Mouse (Mus musculus) heart, embryonic 14.5 days (tissue): ENCODE measurements around the gene Fryl. TPM values are rescaled to one million over a fixed set of nuclear protein-coding genes. Genes with fewer than 3 reads are reported as not detected.

Experiments
- ATAC-seq: fragments of 200-750 bp; cut with Nextera tagmentation; 2 replicates; pipeline ENCODE4 v1.8.0; 2017; ENCODE audit warnings: low read depth, moderate TSS enrichment; ENCODE audit not compliant: insufficient number of reproducible peaks, insufficient read depth, low FRiP score
- H3K27ac ChIP-seq, 2 experiments: fragments of 200-500 bp in 1 of 2; fragments of 300-500 bp in 1 of 2; sonication (generic) in 1 of 2; replicated peaks in 1 of 2; 2 replicates each; pipeline ENCODE4 v1.5.1; 2012 to 2014; ENCODE audit warnings: low read depth in 2 of 2, low read length in 2 of 2, control low read depth in 1 of 2, mild to moderate bottlenecking in 1 of 2, mixed read lengths in 1 of 2; ENCODE audit not compliant: control insufficient read depth in 1 of 2, insufficient read depth in 1 of 2
- H3K27me3 ChIP-seq: fragments of 300-500 bp; sonication (generic); 2 replicates; pipeline ENCODE4 v1.6.1; 2014; ENCODE audit warnings: mild to moderate bottlenecking, low read length, control low read depth; ENCODE audit not compliant: control insufficient read depth, insufficient read depth
- H3K36me3 ChIP-seq: fragments of 300-500 bp; sonication (generic); 2 replicates; pipeline ENCODE4 v1.6.1; 2014; ENCODE audit warnings: mild to moderate bottlenecking, control low read depth, low read length, mixed read lengths; ENCODE audit not compliant: control insufficient read depth, insufficient read depth
- H3K4me1 ChIP-seq, 2 experiments: fragments of 200-500 bp in 1 of 2; fragments of 300-500 bp in 1 of 2; sonication (generic) in 1 of 2; 2 replicates each; pipeline ENCODE4 v1.6.1; 2012 to 2014; ENCODE audit warnings: low read length in 2 of 2, control low read depth in 1 of 2, mixed read lengths in 1 of 2; ENCODE audit not compliant: control insufficient read depth in 2 of 2, insufficient read depth in 2 of 2
- H3K4me2 ChIP-seq: fragments of 300-500 bp; sonication (generic); 2 replicates; pipeline ENCODE4 v1.6.1; 2014; ENCODE audit warnings: mild to moderate bottlenecking, low read length
- H3K4me3 ChIP-seq, 2 experiments: fragments of 200-500 bp in 1 of 2; fragments of 300-500 bp in 1 of 2; sonication (generic) in 1 of 2; 2 replicates each; pipeline ENCODE4 v1.5.1; 2012 to 2014; ENCODE audit warnings: low read length in 2 of 2, mild to moderate bottlenecking in 2 of 2, control low read depth in 1 of 2, low read depth in 1 of 2, moderate library complexity in 1 of 2; ENCODE audit not compliant: control insufficient read depth in 1 of 2, insufficient read depth in 1 of 2
- H3K9ac ChIP-seq: fragments of 300-500 bp; sonication (generic); 2 replicates; pipeline ENCODE4 v1.6.1; 2014; ENCODE audit warnings: mild to moderate bottlenecking, low read length
- H3K9me3 ChIP-seq: fragments of 300-500 bp; sonication (generic); 2 replicates; pipeline ENCODE4 v1.6.1; 2016; ENCODE audit warnings: low read length, control low read depth; ENCODE audit not compliant: control insufficient read depth
- WGBS: fragments of 180-500 bp; shearing (Covaris S2); extraction: QIAGEN DNeasy Blood & Tissue Kit; methylation state at CpG from one replicate; pipeline ENCODE4 v1.1.7; 2014; 5-methylcytosine and 5-hydroxymethylcytosine counted together
- polyA plus RNA-seq: library from polyadenylated mRNA; unstranded; fragments of >200 nt; fragmentation: Nextera tagmentation; extraction: Ambion mirVana; gene quantifications from 2 replicates; pipeline ENCODE4 v1.2.1, GENCODE M21; 2014

Gene Fryl
- polyA plus RNA-seq, 1 experiment from 2014 or later: 35.0 TPM

DNA sequence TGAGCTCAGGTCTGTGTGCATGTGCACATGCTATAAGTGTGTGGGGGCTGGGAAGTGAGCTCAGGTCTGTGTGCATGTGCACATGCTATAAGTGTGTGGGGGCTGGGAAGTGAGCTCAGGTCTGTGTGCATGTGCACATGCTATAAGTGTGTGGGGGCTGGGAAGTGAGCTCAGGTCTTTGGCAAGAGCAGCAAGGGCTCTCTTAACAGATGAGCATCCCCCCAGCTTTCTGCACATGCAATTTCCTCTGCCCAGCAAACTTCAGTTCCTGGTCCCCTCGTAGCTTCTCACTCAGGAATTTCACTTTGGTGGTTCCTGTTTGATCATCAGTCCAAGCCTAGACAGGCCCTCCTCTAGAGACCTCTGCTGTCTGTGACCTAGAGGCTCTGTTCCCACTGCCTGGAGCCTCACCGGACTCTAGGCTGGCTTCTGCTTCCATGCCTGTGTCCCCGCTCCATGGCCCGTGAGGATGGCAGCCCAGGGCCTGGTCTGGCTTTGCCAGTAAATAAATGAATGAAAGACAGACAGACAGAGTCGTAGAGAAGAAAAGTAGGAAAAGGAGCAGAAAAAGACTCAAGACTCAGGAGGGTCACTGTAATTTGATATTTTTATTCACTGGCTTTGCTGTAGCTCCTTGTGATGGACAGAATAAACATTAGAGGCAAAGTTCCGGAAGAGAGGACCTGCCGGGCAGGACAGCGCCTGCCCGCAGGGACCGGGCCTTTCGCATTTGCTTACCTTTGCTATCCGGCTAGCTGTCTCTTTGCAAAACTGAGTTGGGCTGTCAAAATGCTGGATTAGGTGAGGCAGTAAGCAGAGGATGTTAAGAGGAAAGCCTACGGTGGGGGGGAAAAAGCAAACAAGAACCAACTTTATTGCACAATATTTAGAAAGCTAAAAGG is 192.4 kb downstream of the Fryl start:
- no peak overlapping the region for H3K4me3 ChIP-seq
- H3K27me3 ChIP-seq: no peaks in the 10 kb centered on the region
- H3K4me2 ChIP-seq: no peak overlapping the region
- H3K4me1 ChIP-seq: no peaks in the 10 kb centered on the region
- no peak overlapping the region for H3K9ac ChIP-seq
- no peak overlapping the region for H3K27ac ChIP-seq
- no peaks in the 10 kb centered on the region for H3K9me3 ChIP-seq
- peaks cover 79% of the 10 kb centered on the region for H3K36me3 ChIP-seq
- 82% methylated on average over 13 of the region's 13 CpGs for WGBS
- ATAC-seq: no peak

DNA sequence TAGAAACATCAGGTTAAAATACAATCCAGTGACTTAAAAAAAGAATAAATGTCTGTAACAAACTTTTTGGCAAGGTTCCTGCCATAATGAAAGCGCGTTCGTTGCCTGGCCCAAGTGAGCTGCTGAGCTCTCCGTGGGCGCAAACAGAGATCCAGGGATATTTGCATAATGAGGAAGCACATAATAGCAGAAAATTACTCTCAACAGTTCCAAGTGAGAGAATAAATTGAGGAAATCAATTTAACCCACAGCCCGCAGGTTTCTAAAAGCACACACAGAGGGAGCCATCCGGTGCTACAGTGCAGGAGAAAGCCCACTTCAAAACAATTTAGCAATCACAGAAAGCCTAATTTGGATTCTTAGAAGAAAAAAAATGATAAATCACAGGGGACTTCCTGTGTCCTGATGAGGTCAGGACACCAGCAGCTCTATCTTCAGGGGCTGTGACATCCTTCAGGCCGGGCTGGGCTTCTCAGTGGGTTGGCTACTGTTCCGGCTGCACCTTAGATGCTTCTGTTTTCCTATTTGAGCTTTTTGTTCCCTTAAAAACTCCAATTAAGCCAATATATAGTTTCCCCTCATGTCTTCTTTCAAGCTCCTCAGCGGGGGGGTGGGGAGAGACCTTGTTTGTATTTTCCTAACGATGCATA is 194.8 kb downstream of the Fryl start:
- no peaks in the 10 kb centered on the region for H3K27me3 ChIP-seq
- H3K4me3 ChIP-seq: no peak overlapping the region
- H3K9ac ChIP-seq: no peak overlapping the region
- no peaks in the 10 kb centered on the region for H3K4me1 ChIP-seq
- no peak for ATAC-seq
- 88% methylated on average over 11 of the region's 11 CpGs for WGBS
- no peak overlapping the region for H3K4me2 ChIP-seq
- H3K27ac ChIP-seq: no peak overlapping the region
- H3K9me3 ChIP-seq: no peaks in the 10 kb centered on the region
- H3K36me3 ChIP-seq: peaks cover 74% of the 10 kb centered on the region

DNA sequence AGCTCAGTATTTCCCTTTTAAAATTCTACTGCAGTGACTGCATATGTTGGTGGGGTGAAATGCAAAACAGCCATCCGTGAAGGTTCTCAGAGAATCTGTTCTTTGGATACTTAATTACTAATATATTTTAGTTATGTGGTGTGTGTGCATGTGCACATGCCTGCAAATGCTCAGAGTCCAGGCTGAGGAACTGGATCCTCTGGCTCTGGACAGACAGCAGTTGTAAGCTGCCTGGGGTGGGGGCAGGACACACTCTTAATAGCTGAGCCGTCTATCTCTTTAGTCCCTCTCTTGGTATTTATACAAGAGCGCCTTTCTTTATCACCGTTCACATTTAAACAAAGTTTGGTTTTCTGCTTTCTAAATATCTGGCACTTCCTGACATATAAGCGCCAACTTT is 199.5 kb downstream of the Fryl start:
- Histone ChIP-seq H3K4me1 (no peaks in the 10 kb centered on the region), H3K36me3 (peaks cover 76% of the 10 kb centered on the region), H3K9me3 (no peaks in the 10 kb centered on the region), H3K9ac (no peak overlapping the region), H3K4me3 (no peak overlapping the region), H3K4me2 (no peak overlapping the region), H3K27ac (no peak overlapping the region), H3K27me3 (no peaks in the 10 kb centered on the region)
- ATAC-seq: no peak
- WGBS: 87% methylated on average over 5 of the region's 5 CpGs

DNA sequence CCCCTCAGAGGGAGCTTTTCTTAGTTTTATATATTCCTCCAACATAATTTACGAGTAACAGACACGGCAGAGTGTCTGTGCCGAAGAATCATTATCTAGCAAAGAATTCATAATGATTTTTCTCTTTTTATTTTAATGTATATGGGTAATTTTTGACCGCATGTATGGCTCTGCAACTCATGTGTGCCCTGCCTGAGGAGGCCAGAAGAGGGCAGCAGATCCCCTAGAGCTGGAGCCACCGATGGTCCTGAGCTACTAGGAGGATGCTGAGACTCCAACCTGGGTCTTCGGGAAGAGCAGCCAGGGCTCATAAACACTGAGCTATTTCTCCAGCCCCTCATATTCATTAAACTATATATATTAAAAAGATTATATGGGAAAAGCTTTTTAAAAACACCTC is 200.0 kb downstream of the Fryl start:
- WGBS: 86% methylated on average over 6 of the region's 6 CpGs
- H3K36me3 ChIP-seq: peaks cover 81% of the 10 kb centered on the region
- no peak for ATAC-seq

DNA sequence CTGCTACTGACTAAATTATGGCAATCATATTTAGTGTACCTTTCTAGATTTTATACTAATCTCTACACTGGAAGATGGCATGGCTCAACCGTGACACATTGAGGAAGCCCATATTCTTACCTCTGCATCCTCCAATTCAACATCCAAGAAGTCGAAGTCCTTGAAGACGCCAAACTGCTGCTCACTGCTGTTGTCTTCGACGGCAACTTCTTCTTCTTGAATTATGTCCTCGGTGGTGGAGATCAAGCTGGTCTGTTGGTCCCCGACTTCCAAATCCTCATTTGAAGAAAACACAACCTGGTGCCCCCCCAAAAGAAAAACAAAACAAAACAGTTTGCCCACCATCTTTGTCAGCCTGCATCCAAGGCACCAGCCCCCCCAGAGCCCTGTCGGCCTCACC is 202.5 kb downstream of the Fryl start:
- H3K27ac ChIP-seq: no peak overlapping the region
- no peaks in the 10 kb centered on the region for H3K4me1 ChIP-seq
- no peak overlapping the region for H3K4me2 ChIP-seq
- ATAC-seq: no peak
- no peak overlapping the region for H3K9ac ChIP-seq
- WGBS: 94% methylated on average over 8 of the region's 8 CpGs
- no peak overlapping the region for H3K4me3 ChIP-seq
- no peaks in the 10 kb centered on the region for H3K27me3 ChIP-seq
- H3K36me3 ChIP-seq: peaks cover 94% of the 10 kb centered on the region
- H3K9me3 ChIP-seq: no peaks in the 10 kb centered on the region

More for the DNA sequence above, 200.0 kb downstream of the Fryl start:
- H3K9me3 ChIP-seq: no peaks in the 10 kb centered on the region
- H3K27me3 ChIP-seq: no peaks in the 10 kb centered on the region
- no peak overlapping the region for H3K27ac ChIP-seq
- H3K4me1 ChIP-seq: no peaks in the 10 kb centered on the region
- H3K9ac ChIP-seq: no peak overlapping the region
- H3K4me2 ChIP-seq: no peak overlapping the region
- no peak overlapping the region for H3K4me3 ChIP-seq

DNA sequence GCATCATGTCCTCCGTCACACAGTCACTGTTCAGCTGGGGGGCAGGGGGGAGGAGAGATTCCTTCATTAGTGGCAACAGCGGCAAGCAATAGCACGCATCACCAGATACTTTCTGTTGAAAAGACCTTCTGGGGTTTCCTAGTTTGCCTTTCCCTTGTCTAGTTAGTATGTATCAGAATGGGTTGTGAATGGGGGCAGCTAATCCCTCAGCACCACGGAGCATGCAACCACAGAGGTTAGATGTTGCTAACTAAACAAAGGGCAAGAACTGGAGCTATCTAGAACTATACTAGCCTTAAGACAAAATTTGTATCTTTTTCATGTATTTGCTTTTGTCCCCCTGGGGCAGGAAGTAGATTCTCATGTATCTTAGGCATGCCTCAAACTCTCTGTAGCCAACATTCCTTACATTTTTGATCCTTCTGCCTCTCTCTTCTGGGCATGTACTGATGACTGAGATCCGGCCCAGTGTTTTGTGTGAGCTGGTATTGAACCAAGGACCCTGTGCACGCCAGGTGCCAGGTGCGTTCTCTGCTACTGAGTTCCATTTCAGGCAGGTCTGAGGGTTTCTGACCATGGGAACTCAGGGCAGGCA is 208.7 kb downstream of the Fryl start:
- Histone ChIP-seq H3K4me2 (no peak overlapping the region), H3K27ac (no peak overlapping the region), H3K27me3 (no peaks in the 10 kb centered on the region), H3K9me3 (0 out of 2 replicates have a peak, but pooled peaks cover 3% of the 10 kb centered on the region), H3K9ac (no peak overlapping the region), H3K4me3 (no peak overlapping the region), H3K4me1 (no peaks in the 10 kb centered on the region), H3K36me3 (peaks cover 93% of the 10 kb centered on the region)
- WGBS: 70% methylated on average over 7 of the region's 7 CpGs
- ATAC-seq: no peak

DNA sequence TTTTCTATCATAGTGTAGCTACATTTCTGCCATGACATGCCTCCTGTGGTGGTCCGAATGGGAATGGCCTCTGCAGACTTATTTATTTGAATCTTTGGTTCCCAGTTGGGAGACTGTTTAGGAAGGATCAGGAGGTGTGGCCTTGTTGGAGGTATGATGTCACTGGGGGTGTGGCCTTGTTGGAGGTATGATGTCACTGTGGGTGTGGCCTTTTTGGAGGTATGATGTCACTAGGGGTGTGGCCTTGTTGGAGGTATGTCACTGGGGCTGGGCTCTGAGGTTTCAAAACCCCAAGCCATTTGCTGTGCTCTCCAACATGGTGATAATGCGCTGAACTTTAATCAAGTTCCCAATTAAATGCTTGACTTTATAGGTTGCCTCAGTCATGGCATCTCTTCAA is 212.4 kb downstream of the Fryl start:
- H3K4me1 ChIP-seq: no peaks in the 10 kb centered on the region
- H3K4me2 ChIP-seq: no peak overlapping the region
- no peaks in the 10 kb centered on the region for H3K27me3 ChIP-seq
- ATAC-seq: no peak
- H3K4me3 ChIP-seq: no peak overlapping the region
- H3K27ac ChIP-seq: no peak overlapping the region
- no peak overlapping the region for H3K9ac ChIP-seq
- 0 out of 2 replicates have a peak, but pooled peaks cover 3% of the 10 kb centered on the region for H3K9me3 ChIP-seq
- WGBS: 88% methylated on average over 2 of the region's 2 CpGs
- H3K36me3 ChIP-seq: peaks cover 71% of the 10 kb centered on the region
